Mouse (Mus musculus) kidney, postnatal 25 days (tissue): ENCODE results near the gene Slc7a11.
A peak's percentile ranks its signal among the peaks of the same experiment; 100 is the strongest.

ENCODE experiments used
- DNase-seq, 2 experiments: peaks; one replicate each; pipeline ENCODE4 v3.0.0; 2021; ENCODE audit warnings: mixed read lengths in 2 of 2

Slc7a11 gene

GRCm38 (mm10) chr3:50302648-50303047, 140.8 kb downstream of the Slc7a11 start:
- no peak for DNase-seq

GRCm38 (mm10) chr3:50300952-50301303, 142.5 kb downstream of the Slc7a11 start:
- peak; percentile 42 to 64 for DNase-seq

- DNase-seq = peak; percentile 50 to 70
Measured at GRCm38 (mm10) chr3:50300002-50300951, 143.1 kb downstream of the Slc7a11 start.

GRCm38 (mm10) chr3:50298366-50298991, 144.9 kb downstream of the Slc7a11 start:
- no peak for DNase-seq

- no peak for DNase-seq
Measured at GRCm38 (mm10) chr3:50296956-50297355, 146.5 kb downstream of the Slc7a11 start.

GRCm38 (mm10) chr3:50275023-50275422, 168.4 kb downstream of the Slc7a11 start:
- no peak for DNase-seq

GRCm38 (mm10) chr3:50272222-50272621, 171.2 kb downstream of the Slc7a11 start:
- no peak for DNase-seq

- DNase-seq = no peak
Measured at GRCm38 (mm10) chr3:50269680-50270079, 173.7 kb downstream of the Slc7a11 start.

GRCm38 (mm10) chr3:50262547-50263087, 180.8 kb downstream of the Slc7a11 start:
- no peak for DNase-seq

GRCm38 (mm10) chr3:50262066-50262465, 181.3 kb downstream of the Slc7a11 start:
- DNase-seq = no peak

GRCm38 (mm10) chr3:50260667-50261066, 182.7 kb downstream of the Slc7a11 start:
- DNase-seq = no peak

- DNase-seq = no peak
Measured at GRCm38 (mm10) chr3:50258852-50259251, 184.6 kb downstream of the Slc7a11 start.

- no peak for DNase-seq
Measured at GRCm38 (mm10) chr3:50249598-50250300, 193.7 kb downstream of the Slc7a11 start.

- no peak for DNase-seq
Measured at GRCm38 (mm10) chr3:50235990-50236389, 207.4 kb downstream of the Slc7a11 start.

GRCm38 (mm10) chr3:50233144-50233543, 210.3 kb downstream of the Slc7a11 start:
- DNase-seq = no peak

GRCm38 (mm10) chr3:50224390-50225114, 218.9 kb downstream of the Slc7a11 start:
- no peak for DNase-seq

- DNase-seq = no peak
Measured at GRCm38 (mm10) chr3:50220454-50220853, 223.0 kb downstream of the Slc7a11 start.

- no peak for DNase-seq
Measured at GRCm38 (mm10) chr3:50186369-50186768, 257.0 kb downstream of the Slc7a11 start.

GRCm38 (mm10) chr3:50185879-50186278, 257.5 kb downstream of the Slc7a11 start:
- DNase-seq = no peak

- no peak for DNase-seq
Measured at GRCm38 (mm10) chr3:50160756-50161155, 282.7 kb downstream of the Slc7a11 start.

GRCm38 (mm10) chr3:50144144-50144543, 299.3 kb downstream of the Slc7a11 start:
- no peak for DNase-seq

GRCm38 (mm10) chr3:50138319-50138718, 305.1 kb downstream of the Slc7a11 start:
- DNase-seq = no peak
